Mouse (Mus musculus) heart, adult 2 months (tissue): Measurements from ENCODE around the gene Nckap5.

ENCODE experiments used
- CTCF ChIP-seq: fragments of 200-600 bp; IDR thresholded peaks from 2 replicates; pipeline ENCODE4 v1.8.1; 2022; ENCODE audit warnings: antibody characterized with exemption, mild to moderate bottlenecking, moderate library complexity
- EP300 ChIP-seq: fragments of 200-500 bp; IDR thresholded peaks from 2 replicates; pipeline ENCODE4 v1.6.1; 2011; ENCODE audit warnings: low read depth, low read length, control low read depth; ENCODE audit not compliant: insufficient read depth

DNA sequence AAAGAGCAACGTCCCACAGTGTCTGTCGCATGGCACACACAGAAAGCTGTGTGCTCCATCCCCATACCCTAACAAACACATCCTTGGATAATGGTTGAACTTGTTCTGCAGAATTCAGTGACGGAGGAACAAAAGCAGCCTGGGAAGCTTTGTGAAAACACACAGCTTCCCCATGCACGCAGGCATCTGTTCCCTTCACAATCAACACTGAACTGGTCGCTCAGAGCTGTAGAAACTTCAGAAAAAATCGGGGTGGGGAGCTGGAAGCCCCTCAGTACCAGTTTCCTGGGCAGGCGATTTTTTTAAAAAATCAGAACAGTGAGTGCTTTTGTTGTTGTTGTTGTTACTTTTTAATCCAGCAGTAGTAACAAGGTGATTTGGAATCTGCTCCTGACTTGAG lies 960.5 kb downstream of the Nckap5 start:
- TF ChIP-seq CTCF (no peak), EP300 (no peak)
